Mouse (Mus musculus): ENCODE results near the gene Ssr2. TPM values are rescaled to one million over a fixed set of nuclear protein-coding genes. Genes with fewer than 3 reads are reported as not detected.
"Not testable (repeated sequence)": the region's sequence is repeated elsewhere in the genome, so short reads cannot be mapped to it uniquely, and the experiment has no call there.

The Ssr2 gene
- total RNA-seq, 2 experiments from 2014 or later, result 52.2 to 63.2 TPM

GRCm38 (mm10) chr3:88563966-88564365, 11.7 kb upstream of the Ssr2 start:
- DNase-seq, result no peak

GRCm38 (mm10) chr3:88566116-88566515, 9.6 kb upstream of the Ssr2 start:
- DNase-seq, result no peak

- DNase-seq, result no peak
Measured at GRCm38 (mm10) chr3:88566536-88567061, 9.1 kb upstream of the Ssr2 start.

GRCm38 (mm10) chr3:88567892-88568291, 7.8 kb upstream of the Ssr2 start:
- no peak for DNase-seq

DNA sequence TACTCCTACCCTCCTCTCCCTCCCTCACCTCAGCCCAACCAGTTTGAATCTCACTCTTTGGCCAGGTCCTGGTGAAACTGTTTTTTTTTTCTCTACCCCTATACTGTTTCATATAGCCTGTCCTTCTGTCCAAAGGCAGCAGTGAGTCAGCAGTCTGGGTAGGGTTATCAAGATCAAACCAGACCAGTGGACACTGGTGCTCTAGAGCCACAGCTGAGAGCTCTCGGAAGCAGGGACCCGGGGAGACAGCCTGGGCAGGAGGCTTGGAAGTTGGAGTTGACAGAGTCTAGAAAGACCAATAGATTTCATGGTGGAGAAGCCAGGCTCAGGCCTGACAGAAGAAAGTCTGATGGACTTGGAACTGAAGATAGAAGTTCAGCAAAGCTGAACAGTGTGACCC, 7.1 kb upstream of the Ssr2 start:
- DNase-seq, result no peak

- DNase-seq, result no peak
Measured at GRCm38 (mm10) chr3:88569093-88569492, 6.6 kb upstream of the Ssr2 start.

DNA sequence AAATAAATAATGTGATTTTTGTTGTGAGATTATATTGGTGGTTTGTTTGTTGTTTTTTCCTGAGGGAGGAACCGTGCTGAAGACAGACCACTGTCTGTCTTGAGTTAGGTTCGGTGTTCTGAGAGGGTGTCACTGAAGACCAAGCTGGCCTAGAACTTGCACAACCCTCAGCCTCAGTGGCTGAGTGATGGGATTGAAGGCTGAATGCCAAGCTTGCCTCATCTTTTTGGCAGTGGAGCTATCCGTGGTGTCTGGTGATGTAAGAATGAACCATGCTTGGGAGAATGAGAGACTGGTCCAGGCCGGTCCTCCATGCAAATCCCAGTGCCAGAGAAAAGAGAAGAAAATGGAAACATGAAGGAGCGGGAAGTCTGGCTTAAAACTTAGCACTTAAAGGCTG, 6.0 kb upstream of the Ssr2 start:
- DNase-seq, result no peak

DNA sequence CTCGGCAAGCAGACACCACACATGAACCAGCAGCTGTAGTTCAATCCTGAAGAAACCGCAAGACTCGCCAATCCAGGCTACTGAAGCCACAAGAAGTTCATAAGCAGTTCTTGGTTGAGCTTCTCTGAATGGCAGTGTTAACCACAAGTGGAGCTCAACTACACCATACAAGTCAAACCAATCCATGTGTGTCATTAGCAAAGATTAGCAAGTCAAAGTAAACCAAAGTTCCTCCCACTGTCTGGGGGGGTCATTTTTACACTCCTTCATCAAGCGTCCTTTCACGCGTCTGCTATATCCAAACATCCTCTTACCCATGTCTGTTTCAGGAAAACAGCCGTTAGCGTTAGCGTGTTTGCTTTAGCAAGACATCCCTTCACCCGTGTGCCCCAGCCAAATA, 5.3 kb upstream of the Ssr2 start:
- no peak for DNase-seq

GRCm38 (mm10) chr3:88571856-88572255, 3.8 kb upstream of the Ssr2 start:
- no peak for DNase-seq

DNA sequence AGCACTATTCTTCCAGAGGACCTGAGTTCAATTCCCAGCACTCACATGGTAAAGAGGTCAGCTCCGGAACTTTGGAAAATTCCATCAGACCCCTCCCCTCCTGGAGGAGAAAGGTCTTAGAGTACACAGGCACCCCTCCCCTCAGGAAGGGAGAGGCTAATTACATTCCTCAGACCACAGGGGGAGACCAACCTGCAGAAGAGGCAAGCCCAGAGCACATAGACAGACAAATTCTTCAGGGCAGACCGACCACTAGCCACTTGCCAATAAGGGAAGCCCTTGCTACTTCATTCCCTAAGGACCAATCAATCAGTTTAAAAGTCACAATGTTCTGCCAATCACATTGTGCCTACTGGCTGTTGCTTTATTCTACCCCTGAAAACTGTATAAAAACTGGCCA, 2.8 kb upstream of the Ssr2 start:
- no peak for DNase-seq

GRCm38 (mm10) chr3:88573810-88574209, 1.9 kb upstream of the Ssr2 start:
- DNase-seq, result no peak

- DNase-seq, result not testable (repeated sequence)
Measured at GRCm38 (mm10) chr3:88577846-88578245, 2.2 kb downstream of the Ssr2 start.

DNA sequence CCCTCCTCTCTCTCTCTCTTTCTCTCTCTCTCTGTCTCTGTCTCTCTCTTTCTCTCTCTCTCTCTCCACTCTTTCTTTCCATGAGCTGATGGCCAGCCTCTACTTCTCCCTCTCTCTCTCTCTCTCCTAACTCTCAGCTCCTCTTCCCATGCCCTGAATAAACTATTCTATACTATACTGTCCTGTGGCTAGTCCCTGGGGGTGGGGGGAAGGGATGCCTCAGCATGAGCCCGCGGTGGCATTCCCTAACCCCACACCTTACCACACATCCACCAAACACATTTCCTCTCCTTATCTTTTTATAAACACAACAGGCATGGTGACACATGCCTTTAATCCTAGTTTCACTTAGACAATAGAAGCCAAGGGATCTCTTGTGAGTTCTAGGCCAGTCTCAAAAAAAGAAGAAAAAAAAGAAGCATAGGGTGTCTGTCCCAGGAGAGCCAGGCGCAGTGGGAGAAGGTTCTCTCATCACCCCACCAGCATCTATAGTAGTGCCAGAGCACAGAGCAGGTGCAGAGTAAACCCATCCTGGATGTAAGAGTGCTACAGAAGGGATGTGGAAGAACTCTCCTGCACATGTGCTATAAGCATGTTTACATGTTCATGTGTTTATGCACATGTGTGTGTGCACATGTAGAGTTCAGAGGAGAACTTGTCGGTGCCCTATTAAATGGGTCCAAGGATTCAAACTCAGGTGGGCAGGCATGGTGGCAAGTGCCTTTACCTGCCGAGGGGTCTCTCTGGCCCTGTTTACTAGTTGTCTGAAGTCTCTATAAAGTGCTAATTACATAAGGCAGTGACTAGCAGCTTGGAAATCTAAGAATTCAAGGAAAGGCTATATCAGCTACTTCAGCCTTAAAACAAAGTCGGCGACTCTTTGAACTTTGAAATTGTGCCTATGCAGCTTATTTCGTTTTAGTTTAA, 3.1 kb downstream of the Ssr2 start:
- DNase-seq, result no peak

DNA sequence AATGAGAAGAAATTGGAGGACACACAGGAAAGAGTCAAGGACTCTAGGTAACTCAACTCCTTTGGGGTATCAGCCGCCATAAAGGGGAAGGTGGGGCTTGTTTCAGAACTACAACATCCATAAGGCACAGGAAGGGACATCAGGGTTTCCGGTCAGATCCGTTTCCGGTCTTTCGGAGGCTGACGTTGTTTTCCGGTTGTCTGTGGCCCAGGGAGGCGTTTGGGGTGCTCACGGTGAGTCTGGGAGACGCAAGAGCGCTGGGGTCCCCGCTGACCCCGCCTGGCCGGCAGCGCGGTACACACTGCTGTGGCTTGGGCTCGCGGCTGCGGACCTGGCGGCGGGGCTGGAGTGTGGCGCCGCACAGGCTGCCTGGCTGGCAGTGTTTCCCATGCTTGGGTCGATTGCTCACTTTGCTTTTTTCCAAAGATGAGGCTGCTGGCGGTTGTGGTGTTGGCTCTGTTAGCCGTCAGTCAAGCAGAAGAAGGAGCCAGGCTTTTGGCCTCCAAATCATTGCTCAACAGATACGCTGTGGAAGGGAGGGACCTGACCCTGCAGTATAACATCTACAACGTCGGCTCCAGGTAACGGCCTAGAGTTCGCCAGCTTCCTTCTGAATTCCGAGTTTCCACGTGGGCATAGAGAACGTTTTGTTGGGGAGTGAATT, 3.9 kb downstream of the Ssr2 start:
- peak; percentile 79 for DNase-seq

DNA sequence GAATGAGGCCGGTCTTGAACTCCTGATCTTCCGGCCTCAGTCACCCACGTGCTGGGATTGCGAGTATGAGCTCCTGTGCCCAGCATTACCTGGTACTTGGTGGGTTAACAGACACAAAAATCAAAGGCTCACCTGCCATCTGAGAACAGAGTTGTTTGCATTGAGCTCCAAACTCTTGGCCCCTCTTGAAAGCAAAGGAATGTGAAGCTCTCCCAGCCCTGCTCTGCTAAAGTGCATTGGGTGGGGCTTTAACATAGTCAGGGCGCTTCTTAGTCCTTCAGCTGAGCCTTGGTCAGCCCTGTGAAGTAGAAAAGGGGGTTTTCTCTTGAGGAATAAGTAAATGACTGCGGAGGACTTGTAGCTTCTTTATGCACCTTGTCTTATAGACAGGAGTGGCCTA, 10.1 kb downstream of the Ssr2 start:
- DNase-seq, result no peak

DNA sequence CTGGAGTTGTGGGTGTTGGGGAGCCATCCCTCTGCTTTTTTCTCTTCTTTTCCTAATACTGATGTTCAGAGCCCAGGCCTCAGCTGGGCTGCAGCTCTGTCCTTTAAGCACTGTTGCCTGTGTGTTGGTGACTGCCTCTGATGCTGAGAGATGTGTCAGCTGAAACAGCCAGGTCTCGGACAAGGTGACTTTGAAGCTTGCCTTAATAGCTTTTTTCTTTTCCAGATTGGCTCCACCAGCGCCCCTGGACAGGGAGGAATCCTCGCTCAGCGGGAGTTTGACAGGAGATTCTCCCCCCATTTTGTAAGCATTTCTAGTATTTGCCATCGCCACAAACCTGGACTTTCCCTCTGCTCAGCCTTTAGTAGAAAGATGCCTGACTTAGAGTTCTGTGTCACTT, 11.0 kb downstream of the Ssr2 start:
- no peak for DNase-seq

DNA sequence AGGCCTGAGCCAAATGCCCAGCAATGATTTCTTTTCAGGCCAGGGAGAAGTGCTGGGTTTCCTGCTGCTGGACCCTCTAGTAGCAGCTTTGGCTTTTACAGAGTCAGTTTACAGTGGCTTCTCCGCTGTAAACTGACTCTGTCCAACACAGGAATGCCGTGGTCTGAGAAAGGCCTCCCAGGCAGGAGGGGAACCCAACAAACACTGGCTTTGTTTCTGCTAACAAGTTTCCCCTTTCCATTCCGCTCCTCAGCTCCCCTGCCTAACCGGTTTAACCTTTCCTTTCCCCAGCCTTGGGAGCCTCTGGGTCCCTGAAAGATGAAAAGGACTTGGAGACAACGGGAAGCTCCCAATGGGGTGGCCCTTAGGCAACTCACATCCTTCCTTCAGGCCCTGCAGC, 14.6 kb downstream of the Ssr2 start:
- DNase-seq, result no peak

DNA sequence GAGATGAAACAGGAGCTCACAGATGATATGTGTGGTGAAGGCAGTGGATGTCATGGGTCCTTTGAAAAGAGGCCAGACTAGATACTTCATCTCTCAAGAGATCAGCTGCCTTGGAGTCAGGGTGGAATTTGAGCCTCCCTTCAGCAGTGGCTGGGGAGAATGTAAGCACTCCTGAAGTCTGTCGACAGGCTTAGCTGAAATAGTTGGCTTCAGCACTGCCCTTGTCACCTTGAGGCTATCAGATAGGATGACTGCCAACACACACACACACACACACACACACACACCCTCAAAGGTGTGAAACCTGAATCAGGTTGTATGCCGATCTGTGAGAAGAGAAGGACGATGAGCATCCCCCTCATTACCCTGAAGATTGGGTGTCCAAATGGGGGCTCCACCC, 15.4 kb downstream of the Ssr2 start:
- no peak for DNase-seq

- no peak for DNase-seq
Measured at GRCm38 (mm10) chr3:88591950-88592731, 16.5 kb downstream of the Ssr2 start.

- DNase-seq, result no peak
Measured at GRCm38 (mm10) chr3:88592942-88593576, 17.4 kb downstream of the Ssr2 start.

DNA sequence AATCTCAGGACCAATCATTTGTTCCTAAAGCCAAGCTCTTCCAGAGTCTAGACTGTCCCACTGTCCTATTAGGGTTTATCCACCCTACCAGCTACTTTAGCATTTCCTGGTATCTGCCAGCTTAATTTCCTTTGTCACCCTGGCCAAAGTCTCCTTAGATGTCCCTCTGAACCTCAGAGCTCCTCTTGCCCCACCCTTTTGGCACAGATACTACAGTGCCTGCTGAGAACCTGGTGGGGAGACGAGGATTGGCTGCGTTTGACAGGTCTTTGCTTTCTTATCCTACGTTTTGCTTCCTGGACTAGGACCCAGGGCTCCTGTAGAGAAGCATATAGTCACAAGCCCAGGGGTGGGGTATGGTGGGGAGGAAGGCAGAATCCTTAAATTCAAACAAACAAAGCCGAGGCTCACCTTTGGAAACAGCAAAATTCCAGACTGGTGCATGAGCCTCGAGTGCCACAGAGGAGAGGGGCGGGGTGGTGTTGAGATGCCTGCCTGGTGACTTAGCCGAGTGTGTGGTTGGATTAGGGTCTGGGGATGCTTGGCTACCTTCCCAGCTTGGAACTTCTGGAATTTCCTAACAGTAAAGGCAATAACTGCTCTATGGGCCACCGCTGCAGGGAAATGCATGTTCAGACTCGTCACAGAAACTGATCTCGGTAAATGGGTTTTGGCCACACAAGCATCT, 18.4 kb downstream of the Ssr2 start:
- DNase-seq, result no peak
